Mouse (Mus musculus) embryonic facial prominence, embryonic 11.5 days (tissue): ENCODE data around the gene Banf2. TPM values are rescaled to one million over a fixed set of nuclear protein-coding genes. Genes with fewer than 3 reads are reported as not detected.

Experiments
- ATAC-seq: fragments of 200-750 bp; cut with Nextera tagmentation; replicated peaks from 2 replicates; pipeline ENCODE4 v1.8.0; 2017; ENCODE audit warnings: low read depth; ENCODE audit not compliant: insufficient number of reproducible peaks, low FRiP score, low TSS enrichment
- DNase-seq: peaks from one replicate; pipeline ENCODE4 v3.0.0-alpha.2; 2015; ENCODE audit warnings: low spot score
- H3K27ac ChIP-seq: fragments of 300-500 bp; sonication (generic); replicated peaks from 2 replicates; pipeline ENCODE4 v1.5.1; 2014; ENCODE audit warnings: mild to moderate bottlenecking, low read depth, low read length, control low read depth
- H3K27me3 ChIP-seq: fragments of 300-500 bp; sonication (generic); 2 replicates; pipeline ENCODE4 v1.6.1; 2014; ENCODE audit warnings: mild to moderate bottlenecking, low read length, moderate library complexity, mixed read lengths; ENCODE audit not compliant: control insufficient read depth, insufficient read depth
- H3K36me3 ChIP-seq: fragments of 300-500 bp; sonication (generic); replicated peaks from 2 replicates; pipeline ENCODE4 v1.6.1; 2014; ENCODE audit warnings: low read depth, mild to moderate bottlenecking, low read length, moderate library complexity, mixed read lengths; ENCODE audit not compliant: control insufficient read depth, insufficient read depth
- H3K4me1 ChIP-seq: fragments of 300-500 bp; sonication (generic); 2 replicates; pipeline ENCODE4 v1.6.1; 2014; ENCODE audit warnings: low read length, mixed read lengths; ENCODE audit not compliant: control insufficient read depth, insufficient read depth
- H3K4me2 ChIP-seq: fragments of 300-500 bp; sonication (generic); 2 replicates; pipeline ENCODE4 v1.6.1; 2014; ENCODE audit warnings: low read depth, mild to moderate bottlenecking, control low read depth, low read length, moderate library complexity
- H3K4me3 ChIP-seq: fragments of 300-500 bp; sonication (generic); 2 replicates; pipeline ENCODE4 v1.5.1; 2014; ENCODE audit warnings: low read depth, low read length, control low read depth
- H3K9ac ChIP-seq: fragments of 300-500 bp; sonication (generic); replicated peaks from 2 replicates; pipeline ENCODE4 v1.6.1; 2014; ENCODE audit warnings: mild to moderate bottlenecking, control low read depth, low read length
- H3K9me3 ChIP-seq: fragments of 300-500 bp; sonication (generic); replicated peaks from 2 replicates; pipeline ENCODE4 v1.6.1; 2016; ENCODE audit warnings: mild to moderate bottlenecking, low read length, inconsistent platforms, mixed read lengths; ENCODE audit not compliant: control insufficient read depth
- WGBS: fragments of 180-500 bp; shearing (Covaris S2); extraction: QIAGEN DNeasy Blood & Tissue Kit; methylation state at CpG from one replicate; pipeline ENCODE4 v1.1.7; 2014; 5-methylcytosine and 5-hydroxymethylcytosine counted together
- polyA plus RNA-seq: library from polyadenylated mRNA; unstranded; fragments of >200 nt; fragmentation: Nextera tagmentation; extraction: Ambion mirVana; gene quantifications from 2 replicates; pipeline ENCODE4 v1.2.1, GENCODE M21; 2014

Gene Banf2
- polyA plus RNA-seq, 1 experiment from 2014 or later, result not detected

DNA sequence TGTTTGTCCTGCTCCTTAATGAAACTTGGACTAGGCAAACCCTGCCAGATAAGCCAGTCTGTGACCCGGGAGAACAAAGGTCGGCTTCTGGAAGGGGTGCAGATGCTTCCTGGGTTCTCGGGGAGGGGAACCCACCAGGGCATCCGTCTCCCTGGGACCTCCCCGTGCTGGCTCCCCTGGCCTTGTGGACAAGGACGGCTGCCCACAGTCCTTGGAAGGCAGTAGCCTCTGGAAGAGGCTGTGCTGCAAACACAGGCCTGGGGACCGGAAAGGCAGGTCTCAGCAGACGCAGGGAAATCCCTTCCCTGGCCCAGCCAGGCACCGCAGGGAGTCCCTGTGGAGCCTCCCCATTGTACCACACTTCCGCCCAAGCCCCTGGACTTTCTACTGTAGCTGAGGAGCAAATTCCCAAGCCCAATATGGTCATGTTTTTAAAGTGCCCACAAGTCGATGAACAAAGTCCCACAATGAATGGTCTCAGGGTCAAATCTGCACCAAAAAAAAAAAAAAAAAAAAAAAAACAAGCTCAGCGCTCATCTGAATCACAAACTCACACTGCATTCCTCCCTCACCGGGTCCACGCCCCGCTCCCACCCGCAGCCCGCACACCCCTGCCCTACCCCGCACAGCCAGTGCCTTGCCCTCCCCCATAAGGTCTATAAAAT lies 53.5 kb downstream of the Banf2 start:
- no peaks in the 10 kb centered on the region for H3K27me3 ChIP-seq
- peak; percentile 29 for DNase-seq
- no peaks in the 10 kb centered on the region; the same call in 1 of the 2 replicates for H3K4me1 ChIP-seq
- ATAC-seq, result no peak
- no peak overlapping the region for H3K27ac ChIP-seq
- H3K9ac ChIP-seq, result no peak overlapping the region
- H3K36me3 ChIP-seq, result no peaks in the 10 kb centered on the region
- H3K4me3 ChIP-seq, result no peak overlapping the region
- 25% methylated on average over 18 of the region's 18 CpGs for WGBS
- no peak overlapping the region for H3K4me2 ChIP-seq
- H3K9me3 ChIP-seq, result no peaks in the 10 kb centered on the region

- no peaks in the 10 kb centered on the region; the same call in 1 of the 2 replicates for H3K4me1 ChIP-seq
- WGBS, result 70% methylated on average over 9 of the region's 9 CpGs
- H3K27ac ChIP-seq, result no peak overlapping the region
- no peaks in the 10 kb centered on the region for H3K36me3 ChIP-seq
- H3K9ac ChIP-seq, result no peak overlapping the region
- no peaks in the 10 kb centered on the region for H3K27me3 ChIP-seq
- H3K4me2 ChIP-seq, result no peak overlapping the region
- no peaks in the 10 kb centered on the region for H3K9me3 ChIP-seq
- no peak overlapping the region for H3K4me3 ChIP-seq
- ATAC-seq (0 out of 2 replicates have a peak, but pooled peaks have one; percentile 70), DNase-seq (no peak)
Observed at GRCm38 (mm10) chr2:144087899-144088584, 55.2 kb downstream of the Banf2 start.

- ATAC-seq, result no peak
- no peak overlapping the region for H3K4me3 ChIP-seq
- no peak overlapping the region for H3K9ac ChIP-seq
- 75% methylated on average over 4 of the region's 4 CpGs for WGBS
- H3K9me3 ChIP-seq, result no peaks in the 10 kb centered on the region
- H3K4me2 ChIP-seq, result no peak overlapping the region
- no peaks in the 10 kb centered on the region for H3K27me3 ChIP-seq
- no peak for DNase-seq
- H3K36me3 ChIP-seq, result no peaks in the 10 kb centered on the region
- H3K27ac ChIP-seq, result no peak overlapping the region
- no peaks in the 10 kb centered on the region for H3K4me1 ChIP-seq
Observed at GRCm38 (mm10) chr2:144092767-144093166, 59.9 kb downstream of the Banf2 start.

GRCm38 (mm10) chr2:144094721-144095120 lies 61.9 kb downstream of the Banf2 start:
- Histone ChIP-seq H3K27ac (no peak overlapping the region), H3K4me3 (no peak overlapping the region), H3K9ac (no peak overlapping the region), H3K4me2 (no peak overlapping the region), H3K9me3 (no peaks in the 10 kb centered on the region), H3K36me3 (no peaks in the 10 kb centered on the region), H3K4me1 (no peaks in the 10 kb centered on the region), H3K27me3 (no peaks in the 10 kb centered on the region)
- 26% methylated on average over 1 of the region's 1 CpGs for WGBS
- DNase-seq (no peak), ATAC-seq (no peak)

GRCm38 (mm10) chr2:144101463-144101961 lies 68.7 kb downstream of the Banf2 start:
- no peaks in the 10 kb centered on the region for H3K27me3 ChIP-seq
- H3K9me3 ChIP-seq, result no peaks in the 10 kb centered on the region
- H3K4me1 ChIP-seq, result no peaks in the 10 kb centered on the region
- DNase-seq (peak; percentile 61), ATAC-seq (peak; percentile 73)
- no peaks in the 10 kb centered on the region for H3K36me3 ChIP-seq
- 0 out of 2 replicates have a peak overlapping the region, but pooled peaks have one; percentile 35 for H3K27ac ChIP-seq
- H3K9ac ChIP-seq, result no peak overlapping the region
- H3K4me3 ChIP-seq, result no peak overlapping the region
- no peak overlapping the region for H3K4me2 ChIP-seq
- 38% methylated on average over 13 of the region's 13 CpGs for WGBS

GRCm38 (mm10) chr2:144107374-144107773 lies 74.5 kb downstream of the Banf2 start:
- H3K9me3 ChIP-seq, result no peaks in the 10 kb centered on the region
- no peaks in the 10 kb centered on the region for H3K27me3 ChIP-seq
- H3K9ac ChIP-seq, result no peak overlapping the region
- no peaks in the 10 kb centered on the region for H3K36me3 ChIP-seq
- H3K4me3 ChIP-seq, result no peak overlapping the region
- no peak overlapping the region for H3K27ac ChIP-seq
- H3K4me1 ChIP-seq, result no peaks in the 10 kb centered on the region
- H3K4me2 ChIP-seq, result no peak overlapping the region
- DNase-seq (no peak), ATAC-seq (no peak)
- 92% methylated on average over 5 of the region's 5 CpGs for WGBS

- no peak overlapping the region for H3K9ac ChIP-seq
- H3K4me1 ChIP-seq, result no peaks in the 10 kb centered on the region
- H3K4me2 ChIP-seq, result no peak overlapping the region
- no peaks in the 10 kb centered on the region for H3K36me3 ChIP-seq
- DNase-seq, result no peak
- no peak overlapping the region for H3K4me3 ChIP-seq
- no peak overlapping the region for H3K27ac ChIP-seq
- H3K27me3 ChIP-seq, result no peaks in the 10 kb centered on the region
- WGBS, result 70% methylated on average over 2 of the region's 2 CpGs
- no peak for ATAC-seq
- no peaks in the 10 kb centered on the region for H3K9me3 ChIP-seq
Observed at GRCm38 (mm10) chr2:144107810-144108209, 75.0 kb downstream of the Banf2 start.

- Histone ChIP-seq H3K4me3 (no peak overlapping the region), H3K27me3 (no peaks in the 10 kb centered on the region), H3K4me1 (no peaks in the 10 kb centered on the region), H3K9me3 (no peaks in the 10 kb centered on the region), H3K4me2 (no peak overlapping the region), H3K27ac (no peak overlapping the region), H3K9ac (no peak overlapping the region), H3K36me3 (no peaks in the 10 kb centered on the region)
- WGBS, result 76% methylated on average over 3 of the region's 3 CpGs
- ATAC-seq (no peak), DNase-seq (no peak)
Observed at GRCm38 (mm10) chr2:144108376-144108775, 75.5 kb downstream of the Banf2 start.
